Mouse (Mus musculus) mature B cell (primary cell): ENCODE measurements around the gene Cstb.

Experiments
- in situ Hi-C: fragments of 300-500 bp; cut with MboI; formaldehyde crosslinking; loops from 2 replicates; pipeline ENCODE4 v1.14.3; 2019

The Cstb gene

DNA sequence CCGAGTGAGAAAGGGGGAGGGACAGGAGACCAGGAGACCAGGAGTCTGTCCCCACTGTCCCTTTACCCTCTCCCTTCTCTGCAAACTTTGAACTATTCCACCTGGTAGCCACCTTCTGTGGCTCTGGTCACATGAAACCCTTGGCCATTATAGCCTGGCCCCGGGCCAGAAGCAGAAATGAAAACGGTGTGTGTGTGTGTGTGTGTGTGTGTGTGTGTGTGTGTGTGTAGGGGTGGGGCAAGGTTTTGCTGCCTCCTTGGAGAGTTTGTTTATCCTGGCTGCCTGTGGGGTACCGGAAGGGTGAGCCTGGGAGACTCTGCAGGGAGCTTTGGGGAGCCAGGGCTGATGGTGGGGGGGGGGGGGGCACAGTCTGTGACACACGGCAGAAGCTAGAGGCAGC is 35.0 kb downstream of the Cstb start:
- in situ Hi-C loops = no loop called here

DNA sequence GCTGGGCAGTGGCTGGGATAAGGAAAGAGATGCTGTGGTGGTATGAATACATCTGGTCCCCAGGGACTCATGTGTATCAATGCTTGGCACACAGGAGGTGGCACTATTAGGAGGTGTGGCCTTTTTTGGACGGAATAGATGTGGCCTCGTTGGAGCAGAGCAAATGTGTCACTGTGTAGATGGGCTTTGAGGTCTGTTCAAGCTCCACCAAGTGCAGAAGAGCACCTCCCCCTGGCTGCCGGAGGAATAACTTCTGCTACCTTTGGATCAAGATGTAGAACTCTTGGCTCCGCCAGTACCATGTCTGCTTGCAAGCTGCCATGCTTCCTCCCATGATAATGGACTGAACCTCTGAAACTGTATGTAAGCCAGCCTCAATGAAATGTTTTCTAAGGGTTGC is 36.3 kb downstream of the Cstb start:
- in situ Hi-C loops = no loop called here

DNA sequence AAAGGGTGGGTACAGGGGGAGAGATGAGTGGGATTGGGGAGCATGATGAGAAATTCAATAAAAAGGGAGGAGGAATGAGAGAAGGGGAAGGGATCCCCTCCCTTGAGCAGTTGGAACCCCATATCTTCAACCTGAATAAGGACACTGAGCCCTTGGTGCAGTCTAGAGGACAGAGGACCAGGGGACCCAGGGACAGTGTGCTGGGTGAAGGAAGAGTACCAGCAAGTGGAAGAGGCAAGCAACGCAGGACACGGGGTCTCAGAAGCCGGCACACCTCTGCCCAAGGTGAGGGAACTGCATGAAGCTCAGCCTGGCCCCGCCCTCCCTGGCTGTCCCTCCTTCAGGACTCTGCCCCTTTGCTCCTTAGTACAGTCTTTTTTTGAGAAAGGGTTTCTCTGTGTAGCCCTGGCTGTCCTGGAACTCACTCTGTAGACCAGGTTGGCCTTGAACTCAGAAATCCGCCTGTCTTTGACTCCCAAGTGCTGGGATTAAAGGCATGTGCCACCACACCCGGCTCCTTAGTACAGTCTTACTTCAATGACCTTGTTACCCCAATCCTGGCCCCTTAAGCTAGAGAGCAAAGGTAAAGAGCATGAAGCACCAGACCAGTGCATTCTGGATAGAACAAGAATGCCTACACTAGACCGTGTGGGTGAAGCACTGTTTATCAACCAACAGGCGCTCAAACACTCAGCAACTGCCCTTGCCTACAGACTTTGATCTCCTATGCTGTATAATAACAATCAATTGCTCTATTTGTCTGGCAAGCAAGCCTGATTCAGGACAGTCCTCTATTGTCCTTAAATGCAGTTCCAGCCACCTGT is 37.7 kb downstream of the Cstb start:
- in situ Hi-C loops = no loop called here

DNA sequence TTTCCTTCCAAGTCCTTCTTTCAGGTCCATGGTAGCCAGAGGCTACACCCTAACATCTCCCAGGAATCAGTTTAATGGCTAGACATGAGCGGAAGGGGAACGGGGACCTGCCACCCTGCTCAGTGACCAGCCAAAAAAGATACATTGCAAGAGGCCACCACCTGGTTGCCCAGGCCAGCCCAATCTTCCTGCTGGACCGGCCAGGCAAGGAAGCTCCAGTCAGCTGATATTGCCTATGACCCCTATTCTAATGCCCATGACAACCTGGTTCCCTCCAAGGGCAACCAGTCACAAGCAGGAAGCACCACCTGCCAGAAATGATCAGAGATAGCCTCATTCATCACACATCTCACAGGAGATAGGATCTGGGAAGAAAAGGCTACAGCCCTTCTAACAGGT is 38.3 kb downstream of the Cstb start:
- in situ Hi-C loops = no loop called here

DNA sequence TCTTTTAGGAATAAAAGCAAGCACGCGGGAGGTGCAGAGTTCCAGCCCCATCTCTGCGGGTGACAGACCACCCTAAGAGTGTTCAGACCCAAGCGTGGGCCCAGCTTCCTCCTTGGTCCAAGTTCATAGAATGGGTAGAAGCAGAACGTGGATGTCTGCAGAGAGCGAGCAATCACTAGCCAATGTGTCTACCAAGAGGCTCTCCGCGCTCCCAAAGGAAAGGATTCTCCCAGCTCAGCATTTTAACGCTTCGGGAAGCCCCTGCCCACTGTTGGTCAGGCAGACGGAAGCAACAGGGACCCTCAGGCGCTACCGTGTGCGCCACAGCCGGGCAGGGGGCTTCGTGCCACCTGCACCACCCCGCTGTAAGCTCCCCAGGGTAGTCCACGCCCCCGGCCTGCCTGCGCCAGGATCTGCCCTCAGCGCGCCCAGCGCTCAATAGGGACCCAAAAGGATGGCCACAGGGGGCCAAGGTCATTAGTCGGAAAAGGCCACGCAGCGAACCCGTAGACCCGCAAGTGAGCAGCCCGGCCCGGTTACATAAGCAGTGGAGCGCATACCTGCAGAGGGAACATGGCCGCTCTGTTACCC is 38.8 kb downstream of the Cstb start:
- in situ Hi-C loops = no loop called here

DNA sequence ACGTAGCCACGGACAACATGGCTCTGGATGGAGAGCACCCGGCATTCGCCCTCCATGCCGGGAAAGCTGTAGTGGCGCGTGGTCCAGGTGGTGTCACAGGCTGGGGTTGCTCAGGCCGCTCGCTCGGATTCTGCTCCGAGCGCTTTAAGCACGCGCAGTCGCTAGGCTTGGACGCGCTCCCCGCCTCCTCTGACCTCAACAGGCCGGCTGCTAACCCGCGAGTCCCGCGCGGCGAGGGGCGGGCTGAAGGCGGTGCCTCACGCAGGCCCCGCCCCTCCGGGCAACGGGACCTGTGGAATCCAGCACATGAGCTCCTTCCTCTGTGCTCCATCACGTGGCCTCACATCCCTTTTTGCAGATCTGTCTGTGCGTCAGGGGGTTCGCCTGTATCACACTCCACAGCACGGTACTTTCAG is 39.3 kb downstream of the Cstb start, which contains the start of gene Pdxk:
TSS of gene Pdxk (minus strand) at position 184 of the 416 bp plus-strand sequence.
- in situ Hi-C loops = no loop called here

DNA sequence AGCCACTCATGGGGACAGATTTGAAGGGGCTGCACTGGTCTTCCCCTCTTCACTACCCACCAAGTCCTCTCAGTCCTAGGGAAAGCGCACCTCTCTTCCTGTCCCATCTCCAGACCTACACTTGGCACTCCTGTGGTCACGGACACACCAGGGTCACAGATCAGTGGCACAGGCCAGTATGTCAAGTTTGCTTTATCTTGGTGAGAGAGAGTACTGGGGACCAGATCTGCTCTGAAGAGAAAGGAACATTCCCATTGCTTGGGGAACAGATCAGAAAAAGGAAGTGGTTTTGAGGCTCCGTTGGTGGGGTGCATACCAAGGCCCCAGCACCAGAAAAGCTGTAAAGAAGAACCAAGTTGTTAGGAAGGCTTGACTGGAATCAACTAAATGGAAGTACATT is 40.0 kb downstream of the Cstb start:
- in situ Hi-C loops = no loop called here

DNA sequence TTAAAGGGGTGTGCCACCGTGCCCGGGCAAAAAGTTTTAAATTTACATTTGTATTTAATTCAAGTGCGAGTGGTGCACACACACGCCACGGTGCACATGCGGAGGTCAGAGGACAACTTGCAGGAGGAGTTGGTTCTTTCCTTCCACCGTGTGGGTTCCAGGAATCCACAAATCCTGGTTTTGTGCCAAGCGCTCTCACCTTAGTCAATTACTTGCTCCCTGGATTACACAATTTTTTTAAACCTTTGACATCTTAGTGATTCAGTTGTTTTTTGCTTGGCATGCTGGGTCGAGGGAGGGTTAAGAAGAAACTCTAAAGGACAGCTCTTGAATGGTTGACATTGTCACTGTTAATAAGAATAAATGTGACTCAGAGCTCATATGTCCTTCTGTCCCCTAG is 41.2 kb downstream of the Cstb start:
- in situ Hi-C loops = no loop called here

DNA sequence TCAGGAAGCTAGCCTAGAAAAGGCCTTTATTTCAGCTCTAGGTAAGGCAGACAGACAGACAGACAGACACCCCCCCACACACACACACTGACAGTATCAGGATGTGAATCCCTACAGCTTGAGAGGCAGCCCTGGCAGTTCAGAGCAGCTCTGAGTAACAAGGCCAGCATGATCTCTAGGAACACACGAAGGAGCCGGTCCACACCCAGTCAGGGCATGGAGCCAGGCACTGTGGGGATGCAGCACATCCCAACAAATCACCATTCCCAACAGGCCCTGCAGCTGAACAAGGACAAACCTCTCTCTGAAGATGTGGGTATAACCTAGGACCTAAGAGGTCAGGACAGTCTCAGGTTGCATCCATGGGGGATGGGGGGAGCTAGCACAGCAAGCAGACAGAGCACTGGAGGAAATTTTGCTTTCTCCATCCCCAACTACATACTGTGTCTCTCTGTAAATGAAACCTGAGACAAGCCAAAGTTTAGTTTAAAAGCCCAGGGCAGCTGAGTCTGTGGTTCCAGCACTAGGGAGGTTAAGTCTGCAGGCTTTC is 42.4 kb downstream of the Cstb start:
- in situ Hi-C loops = no loop called here

DNA sequence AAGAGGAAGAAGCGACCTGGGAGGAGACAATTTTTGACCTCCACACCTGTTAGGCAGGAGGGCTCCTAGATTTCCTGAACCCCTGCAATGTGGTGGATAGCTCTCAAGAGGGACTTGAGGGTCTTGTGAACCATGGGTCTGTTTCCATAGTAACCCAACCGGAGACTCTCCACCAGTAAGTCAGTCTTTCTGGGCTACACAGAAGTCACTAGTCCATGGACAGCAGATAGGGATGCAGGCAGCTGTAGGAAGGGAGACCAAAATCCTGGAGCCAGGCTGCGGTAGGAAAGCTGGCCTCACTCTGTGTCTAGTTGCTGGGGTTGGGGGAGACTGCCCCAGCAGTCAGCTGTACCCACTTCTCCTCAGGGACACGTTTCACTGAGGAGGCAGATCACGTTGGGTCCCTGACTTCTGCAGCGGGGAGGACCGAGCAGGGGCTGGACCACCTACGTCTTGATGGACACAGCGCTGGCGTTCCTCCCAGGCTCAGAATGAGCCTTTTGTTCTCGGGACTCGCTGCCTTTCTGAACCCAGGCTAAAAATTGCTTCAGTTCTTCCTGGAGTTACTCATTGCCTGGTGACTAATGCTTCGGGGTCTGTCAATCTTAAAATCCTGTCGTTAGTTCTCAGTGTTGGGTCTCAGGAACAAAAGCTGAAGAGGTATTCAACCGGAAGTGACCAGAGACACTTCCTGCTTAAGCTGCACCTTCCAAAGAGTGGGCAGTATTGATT is 45.3 kb downstream of the Cstb start:
- in situ Hi-C loops = no loop called here

DNA sequence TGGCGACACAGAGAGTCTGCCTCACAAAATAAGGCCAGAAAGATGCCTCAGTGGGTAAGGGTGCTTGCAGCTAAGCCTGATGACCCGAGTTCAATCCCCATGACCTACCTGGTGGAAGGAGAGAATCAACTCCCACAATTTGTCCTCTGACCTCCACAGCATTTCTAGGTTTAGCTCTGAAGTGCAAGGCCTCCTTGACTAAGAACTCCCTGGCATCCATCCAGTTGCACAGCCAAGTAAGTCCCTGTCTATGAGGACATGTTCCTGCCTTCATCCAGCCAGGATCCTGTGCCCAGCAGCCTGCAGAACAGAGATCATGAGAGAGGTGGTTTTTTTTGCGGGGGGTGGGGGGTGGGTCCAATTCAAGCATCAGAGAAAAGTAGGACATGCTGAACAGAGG is 46.6 kb downstream of the Cstb start:
- in situ Hi-C loops = no loop called here

DNA sequence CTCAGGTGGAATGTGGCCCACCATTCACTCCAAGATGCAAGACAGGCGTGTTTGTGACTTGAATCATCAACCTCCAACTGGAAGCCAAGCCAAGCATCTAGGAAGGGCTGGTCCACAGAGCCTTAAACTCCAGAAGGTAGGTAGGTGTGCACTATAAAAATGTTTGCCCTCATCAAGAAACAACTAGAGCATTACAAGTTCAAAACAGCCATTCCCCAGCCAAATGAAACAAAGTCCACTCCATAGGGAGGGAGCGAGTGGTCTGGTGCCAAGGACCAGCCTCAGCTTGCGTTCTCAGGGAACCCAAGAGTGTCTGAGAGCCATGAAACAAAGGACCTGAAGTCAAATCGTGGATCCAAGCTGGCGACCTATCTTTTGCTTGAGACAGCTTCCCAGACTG is 48.0 kb downstream of the Cstb start:
- in situ Hi-C loops = no loop called here

DNA sequence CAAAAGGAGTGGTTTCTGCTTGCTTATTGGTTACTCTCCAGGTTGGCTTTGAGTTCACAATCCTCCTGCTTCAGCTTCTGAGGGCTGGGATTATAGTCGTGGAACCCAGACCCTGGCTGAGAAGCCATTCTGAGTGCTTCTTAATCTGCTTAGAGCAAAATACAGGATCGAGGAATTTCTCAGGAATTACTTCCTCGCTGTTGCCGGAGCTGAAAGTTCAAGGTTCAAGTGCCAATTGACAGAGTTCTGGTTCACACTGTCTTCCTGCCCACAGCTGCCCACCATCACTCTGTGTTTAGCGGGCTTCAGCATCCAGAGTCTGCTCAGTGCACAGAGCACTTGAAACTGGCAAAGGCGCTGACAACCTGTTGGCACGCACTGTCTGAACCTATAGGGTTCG is 49.3 kb downstream of the Cstb start:
- in situ Hi-C loops = no loop called here

DNA sequence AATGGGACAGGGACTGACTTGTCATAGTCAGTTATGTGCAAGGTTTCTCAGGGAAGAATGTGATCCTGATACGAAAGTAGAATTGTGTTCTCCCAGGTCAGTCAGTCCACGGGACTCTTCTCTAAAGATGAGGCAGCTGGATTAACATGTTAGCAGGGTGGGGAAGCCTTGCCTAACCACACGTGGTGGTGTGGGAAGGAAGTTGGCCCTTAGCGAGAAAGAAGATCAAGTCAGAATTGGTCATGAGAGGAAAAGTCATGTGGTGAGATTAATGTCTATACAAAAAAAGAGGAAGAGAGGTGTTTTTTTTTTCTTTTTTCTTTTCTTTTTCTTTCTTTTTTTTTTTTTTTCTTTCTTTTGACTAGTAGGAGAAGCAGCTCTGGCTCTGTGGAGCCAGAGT is 51.4 kb downstream of the Cstb start:
- in situ Hi-C loops = no loop called here
